Comparison of ENCODE assay signal across 1 mouse cellular context in genomic region chr2:24970386-24970785, GRCm38 (mm10).
TF ChIP-seq lines count a peak whose summit lies in the region.

No protein-coding gene starts in this region.

TF ChIP-seq in MEL, 35 proteins besides CTCF, POLR2A, EP300 and RAD21:
- TF ChIP-seq ZKSCAN1 (IDR thresholded peaks at IDR 0.05; ENCODE audit: low read depth, low read length): no peak
- TF ChIP-seq MAX (IDR thresholded peaks at IDR 0.05; ENCODE audit: low read length): 0 out of 2 replicates have a peak, but pooled peaks have one; percentile 23
